Mouse (Mus musculus) thymus, postnatal 36 days (tissue): Measurements from ENCODE around the gene Pdcd10.

ENCODE experiments used
- DNase-seq, 2 experiments: peaks; one replicate each; pipeline ENCODE4 v3.0.0; 2022; ENCODE audit warnings: mixed read lengths in 2 of 2

The Pdcd10 gene

GRCm38 (mm10) chr3:75556695-75557291 is at the start of gene Pdcd10:
Gene Pdcd10, minus strand, starts transcription at chr3:75556856.
- DNase-seq: peak; percentile 100

- no peak for DNase-seq
These were observed 28.2 kb upstream of the Pdcd10 start for GRCm38 (mm10) chr3:75584898-75585297.

GRCm38 (mm10) chr3:75583293-75583692 is 26.6 kb upstream of the Pdcd10 start:
- no peak for DNase-seq

GRCm38 (mm10) chr3:75579352-75579751 is 22.7 kb upstream of the Pdcd10 start:
- peak; percentile 70 for DNase-seq

- no peak for DNase-seq
These were observed 18.9 kb upstream of the Pdcd10 start for GRCm38 (mm10) chr3:75575582-75575981.

- DNase-seq: no peak
These were observed 17.4 kb upstream of the Pdcd10 start for GRCm38 (mm10) chr3:75574074-75574473.

GRCm38 (mm10) chr3:75557292-75557691 is 636 bp upstream of the Pdcd10 start, which contains the start of gene Serpini1:
Gene Serpini1, plus strand, starts transcription at chr3:75557547.
- peak in 1 of 2 experiments; percentile 93 for DNase-seq

- DNase-seq: peak; percentile 72 to 81
These were observed 448 bp downstream of the Pdcd10 start for GRCm38 (mm10) chr3:75556121-75556694.

- DNase-seq: no peak
These were observed 5.4 kb downstream of the Pdcd10 start for GRCm38 (mm10) chr3:75551248-75551647.

- DNase-seq: no peak
These were observed 12.4 kb downstream of the Pdcd10 start for GRCm38 (mm10) chr3:75544287-75544686.

GRCm38 (mm10) chr3:75542852-75543251 is 13.8 kb downstream of the Pdcd10 start:
- no peak for DNase-seq

- no peak for DNase-seq
These were observed 15.4 kb downstream of the Pdcd10 start for GRCm38 (mm10) chr3:75541259-75541658.

GRCm38 (mm10) chr3:75534045-75534834 is 22.4 kb downstream of the Pdcd10 start:
- DNase-seq: no peak

GRCm38 (mm10) chr3:75531074-75531473 is 25.6 kb downstream of the Pdcd10 start:
- DNase-seq: no peak

GRCm38 (mm10) chr3:75522527-75522926 is 34.1 kb downstream of the Pdcd10 start:
- DNase-seq: no peak

GRCm38 (mm10) chr3:75521314-75521713 is 35.3 kb downstream of the Pdcd10 start:
- DNase-seq: no peak

- DNase-seq: peak; percentile 58 to 67
These were observed 38.9 kb downstream of the Pdcd10 start for GRCm38 (mm10) chr3:75517631-75518250.

- DNase-seq: peak; percentile 6 to 9
These were observed 57.4 kb downstream of the Pdcd10 start for GRCm38 (mm10) chr3:75498961-75499960.

GRCm38 (mm10) chr3:75492913-75493312 is 63.7 kb downstream of the Pdcd10 start:
- DNase-seq: no peak

GRCm38 (mm10) chr3:75482056-75482455 is 74.6 kb downstream of the Pdcd10 start, which contains the start of gene Wdr49:
Gene Wdr49, minus strand, starts transcription at chr3:75482156.
- DNase-seq: no peak

- DNase-seq: no peak
These were observed 81.5 kb downstream of the Pdcd10 start for GRCm38 (mm10) chr3:75475106-75475505.

GRCm38 (mm10) chr3:75474657-75475056 is 82.0 kb downstream of the Pdcd10 start:
- no peak for DNase-seq
